Mouse (Mus musculus): ENCODE results near the gene Hdac10. TPM values are rescaled to one million over a fixed set of nuclear protein-coding genes. Genes with fewer than 3 reads are reported as not detected.
A peak's percentile ranks its signal among the peaks of the same experiment; 100 is the strongest.

Gene Hdac10
- 15.5 and 17.8 TPM in 2 replicates for polyA plus RNA-seq (2014; fragmentation: Nextera tagmentation; extraction: Ambion mirVana)

DNA sequence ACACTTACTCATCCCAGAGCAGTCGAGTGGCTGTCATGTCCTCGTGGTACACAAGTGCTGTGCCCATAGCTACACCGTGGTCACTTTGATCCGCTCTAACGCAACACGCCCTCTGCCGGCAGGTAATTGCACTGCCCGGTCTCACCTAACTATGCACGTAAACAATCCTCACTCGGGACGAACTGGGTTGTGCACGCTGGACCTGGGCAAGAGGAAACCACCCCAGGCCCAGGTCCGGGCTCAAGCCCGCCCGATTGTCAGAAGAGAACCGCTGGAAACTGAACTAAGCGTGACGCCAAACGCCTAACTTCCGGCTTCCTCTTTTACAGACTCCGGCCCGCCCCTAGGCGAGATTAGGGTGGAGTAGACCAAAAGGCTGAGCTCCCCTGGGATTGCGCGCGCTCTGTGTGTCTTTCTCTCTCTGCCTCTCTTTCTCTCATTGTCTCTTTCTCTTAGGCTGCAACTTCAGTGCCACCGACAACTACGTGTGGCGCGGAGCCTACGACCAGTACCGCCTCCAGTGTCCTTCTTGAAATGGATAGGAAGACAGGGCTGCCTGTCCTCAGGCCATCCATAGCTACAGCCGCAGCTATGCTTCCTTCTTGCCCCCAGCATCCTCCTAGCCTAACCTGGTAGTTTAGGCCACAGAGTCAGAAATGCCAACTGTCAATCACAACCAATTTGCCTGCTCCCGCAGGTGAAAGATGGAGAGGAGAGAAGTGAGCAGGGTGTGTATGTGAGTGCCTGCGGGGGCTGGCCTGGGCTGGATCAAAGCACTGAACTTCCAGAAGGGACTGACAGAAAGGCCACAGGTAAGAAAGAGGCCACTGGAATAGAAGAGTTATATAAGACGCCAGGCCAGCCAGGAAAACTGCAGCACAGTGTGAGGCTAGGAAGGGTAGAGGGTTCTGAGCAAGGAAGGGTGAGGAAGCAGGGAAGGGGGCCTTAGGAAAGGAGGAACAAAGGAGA is at the start of gene Hdac10:
Gene Hdac10 (minus strand): TSS at position 319 of the 969 bp plus-strand sequence.
- ATAC-seq (ENCODE audit: low read depth) = peak; percentile 90

DNA sequence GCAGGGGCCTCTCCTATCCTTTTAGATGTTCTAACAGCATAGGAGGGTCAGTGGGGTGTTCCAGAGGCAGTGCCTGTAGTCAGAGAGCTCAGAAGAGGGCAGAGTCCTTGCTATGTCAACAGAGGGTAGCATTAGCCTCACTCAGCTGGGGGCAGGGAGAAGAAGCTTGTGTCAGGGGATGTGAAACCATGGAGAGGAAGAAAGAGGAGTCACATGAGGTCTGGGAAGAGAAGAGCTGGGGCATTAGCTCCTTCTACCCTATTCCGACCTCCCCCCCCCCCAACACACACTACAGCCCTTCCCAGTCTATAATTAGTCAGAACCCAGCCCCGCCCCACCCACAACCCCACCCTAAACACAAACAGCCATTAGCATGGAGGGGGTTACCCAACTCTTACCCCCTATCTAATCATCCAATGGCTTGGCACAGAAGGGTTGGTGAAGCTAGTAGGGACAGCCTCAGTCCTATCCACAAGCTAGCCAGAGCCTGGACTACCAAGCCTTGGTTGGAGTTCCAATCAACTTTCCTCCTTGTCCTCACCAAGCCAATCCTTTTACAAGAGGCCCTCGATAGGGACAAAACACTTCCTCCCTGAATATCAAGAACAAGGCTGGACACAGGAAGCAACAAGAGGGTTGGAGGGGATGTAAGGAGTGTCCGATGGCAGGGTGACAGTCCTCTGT is 49.2 kb upstream of the Hdac10 start:
- peak overlapping the region; percentile 94 for H3K27ac ChIP-seq (replicated peaks; ENCODE audit: low read depth, low read length)
- H3K4me3 ChIP-seq (ENCODE audit: low read depth, low read length) = no peak overlapping the region
- ATAC-seq (ENCODE audit: low read depth) (no peak), DNase-seq (ENCODE audit: low spot score) (no peak)
- H3K4me2 ChIP-seq (ENCODE audit: low read depth, low read length) = peak overlapping the region; percentile 62
- H3K9me3 ChIP-seq (ENCODE audit: control insufficient read depth, low read length) = no peaks in the 10 kb centered on the region
- H3K36me3 ChIP-seq (ENCODE audit: control insufficient read depth, insufficient read depth, low read length) = no peaks in the 10 kb centered on the region
- WGBS = 68% methylated on average over 4 of the region's 4 CpGs
- no peaks in the 10 kb centered on the region for H3K27me3 ChIP-seq (replicated peaks; ENCODE audit: control insufficient read depth, insufficient read depth, low read length)
- H3K9ac ChIP-seq (ENCODE audit: low read depth, low read length) = peak overlapping the region; percentile 93; the same call in 1 of the 2 replicates
- peaks cover 70% of the 10 kb centered on the region for H3K4me1 ChIP-seq (ENCODE audit: control insufficient read depth, insufficient read depth, low read length)

More for the DNA sequence above, at the start of gene Hdac10:
- H3K9me3 ChIP-seq (ENCODE audit: control insufficient read depth, low read length) = no peaks in the 10 kb centered on the region
- peaks cover 16% of the 10 kb centered on the region for H3K4me1 ChIP-seq (ENCODE audit: control insufficient read depth, insufficient read depth, low read length)
- peaks cover 17% of the 10 kb centered on the region for H3K36me3 ChIP-seq (ENCODE audit: control insufficient read depth, insufficient read depth, low read length)
- H3K4me2 ChIP-seq (ENCODE audit: low read depth, low read length) = peak within 1 kb of the TSS; percentile 88
- peak within 1 kb of the TSS; percentile 73 for H3K27ac ChIP-seq (replicated peaks; ENCODE audit: low read depth, low read length)
- peak within 1 kb of the TSS; percentile 73 for H3K9ac ChIP-seq (ENCODE audit: low read depth, low read length)
- no peaks in the 10 kb centered on the region for H3K27me3 ChIP-seq (replicated peaks; ENCODE audit: control insufficient read depth, insufficient read depth, low read length)
- 4% methylated on average over 32 of the region's 36 CpGs for WGBS
- peak within 1 kb of the TSS; percentile 59 for H3K4me3 ChIP-seq (ENCODE audit: low read depth, low read length)
- DNase-seq (ENCODE audit: low spot score) = peak; percentile 93

DNA sequence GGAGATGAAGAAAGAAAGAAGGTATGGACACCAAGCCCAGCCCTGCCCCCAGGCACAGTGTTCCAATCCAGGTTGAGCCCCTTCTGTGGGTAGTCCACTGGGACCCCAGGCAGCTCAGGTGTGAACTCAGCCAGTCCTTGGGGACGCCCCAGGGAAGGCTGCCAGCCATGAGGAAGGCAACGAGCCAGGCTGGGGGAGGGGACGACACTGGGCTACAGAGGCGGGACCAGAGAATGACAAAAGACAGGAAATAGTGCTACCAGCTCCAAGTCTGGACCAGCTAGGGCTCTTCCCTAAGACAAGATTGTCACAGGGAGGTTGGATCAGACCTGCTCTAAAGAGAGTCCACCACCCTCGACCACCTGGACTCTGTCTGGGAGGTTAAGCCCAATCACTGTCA is 48.6 kb upstream of the Hdac10 start:
- Histone ChIP-seq H3K27me3 (replicated peaks; ENCODE audit: control insufficient read depth, insufficient read depth, low read length) (no peaks in the 10 kb centered on the region), H3K4me3 (ENCODE audit: low read depth, low read length) (no peak overlapping the region), H3K4me2 (ENCODE audit: low read depth, low read length) (peak overlapping the region; percentile 62), H3K9me3 (ENCODE audit: control insufficient read depth, low read length) (no peaks in the 10 kb centered on the region), H3K9ac (ENCODE audit: low read depth, low read length) (0 out of 2 replicates have a peak overlapping the region, but pooled peaks have one; percentile 32), H3K36me3 (ENCODE audit: control insufficient read depth, insufficient read depth, low read length) (no peaks in the 10 kb centered on the region), H3K27ac (replicated peaks; ENCODE audit: low read depth, low read length) (peak overlapping the region; percentile 30), H3K4me1 (ENCODE audit: control insufficient read depth, insufficient read depth, low read length) (peaks cover 70% of the 10 kb centered on the region)
- DNase-seq (ENCODE audit: low spot score) = no peak
- WGBS = 32% methylated on average over 4 of the region's 5 CpGs
- peak; percentile 4; the same call in 1 of the 2 replicates for ATAC-seq (ENCODE audit: low read depth)

DNA sequence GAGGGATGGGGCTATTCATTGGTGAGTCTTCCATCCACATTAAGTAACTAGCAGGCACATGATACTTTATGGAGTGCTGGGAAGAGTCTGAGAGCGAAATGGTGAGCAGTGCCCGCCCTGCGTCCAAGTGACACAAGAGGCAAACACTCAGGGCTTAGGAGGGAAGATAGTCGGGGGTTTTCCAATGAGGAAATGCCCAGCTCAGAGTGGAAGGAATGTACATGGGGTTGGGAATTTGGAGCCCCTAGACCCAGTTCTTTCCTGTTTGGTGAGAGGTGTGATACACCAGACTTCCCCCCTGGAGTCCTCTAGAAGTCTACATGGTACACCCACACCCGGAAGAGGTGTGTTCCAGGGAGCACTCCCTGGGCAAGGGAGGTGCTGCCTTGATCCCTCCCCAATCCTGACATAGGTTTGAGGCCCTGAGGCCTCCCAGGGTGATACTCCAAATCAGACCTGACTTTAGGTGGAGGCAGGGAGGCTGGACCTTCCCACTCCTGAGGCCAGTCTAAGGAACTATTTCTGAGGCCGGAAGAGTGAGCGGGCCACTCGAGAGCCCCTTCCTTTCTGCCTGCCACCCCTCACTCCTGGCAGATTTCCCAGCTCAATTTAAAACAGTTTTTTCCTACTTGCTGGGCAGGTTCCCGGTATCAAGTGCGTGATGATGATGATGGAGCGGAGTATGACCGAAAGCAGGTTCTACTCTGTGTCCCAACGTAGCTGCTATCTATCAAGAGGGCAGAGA is 47.1 kb upstream of the Hdac10 start:
- peaks cover 72% of the 10 kb centered on the region for H3K4me1 ChIP-seq (ENCODE audit: control insufficient read depth, insufficient read depth, low read length)
- no peak for DNase-seq (ENCODE audit: low spot score)
- H3K36me3 ChIP-seq (ENCODE audit: control insufficient read depth, insufficient read depth, low read length) = no peaks in the 10 kb centered on the region
- no peak overlapping the region for H3K4me3 ChIP-seq (ENCODE audit: low read depth, low read length)
- no peak overlapping the region for H3K4me2 ChIP-seq (ENCODE audit: low read depth, low read length)
- no peaks in the 10 kb centered on the region for H3K27me3 ChIP-seq (replicated peaks; ENCODE audit: control insufficient read depth, insufficient read depth, low read length)
- H3K9ac ChIP-seq (ENCODE audit: low read depth, low read length) = no peak overlapping the region
- no peaks in the 10 kb centered on the region for H3K9me3 ChIP-seq (ENCODE audit: control insufficient read depth, low read length)
- 72% methylated on average over 13 of the region's 13 CpGs for WGBS
- ATAC-seq (ENCODE audit: low read depth) = no peak
- H3K27ac ChIP-seq (replicated peaks; ENCODE audit: low read depth, low read length) = peak overlapping the region; percentile 73; the same call in 1 of the 2 replicates

DNA sequence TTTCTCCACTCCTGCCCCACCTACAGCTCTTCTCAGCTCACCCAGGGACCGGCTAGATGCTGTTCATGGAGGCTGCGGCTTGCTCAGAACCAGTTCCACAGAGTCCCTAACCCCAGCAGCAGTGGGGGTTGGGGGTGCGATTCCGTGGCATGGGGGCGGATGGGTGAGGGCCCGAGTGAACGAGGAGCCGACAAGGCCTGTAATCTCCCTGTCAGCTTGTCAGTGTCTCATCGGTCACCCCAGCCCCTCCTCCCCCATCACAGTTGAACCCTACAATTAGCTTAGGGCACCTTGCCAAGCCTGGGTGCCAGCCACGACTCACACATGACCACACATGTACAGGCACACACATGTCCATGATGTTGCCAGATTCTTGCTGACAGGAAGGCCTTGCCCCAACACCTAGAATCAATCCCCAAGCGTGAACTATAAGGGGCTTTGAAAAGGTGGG is 46.4 kb upstream of the Hdac10 start:
- Histone ChIP-seq H3K36me3 (ENCODE audit: control insufficient read depth, insufficient read depth, low read length) (no peaks in the 10 kb centered on the region), H3K4me3 (ENCODE audit: low read depth, low read length) (no peak overlapping the region), H3K4me1 (ENCODE audit: control insufficient read depth, insufficient read depth, low read length) (peaks cover 78% of the 10 kb centered on the region), H3K9me3 (ENCODE audit: control insufficient read depth, low read length) (no peaks in the 10 kb centered on the region), H3K27ac (replicated peaks; ENCODE audit: low read depth, low read length) (peak overlapping the region; percentile 73; the same call in 1 of the 2 replicates), H3K4me2 (ENCODE audit: low read depth, low read length) (peak overlapping the region; percentile 100; the same call in 1 of the 2 replicates), H3K27me3 (replicated peaks; ENCODE audit: control insufficient read depth, insufficient read depth, low read length) (no peaks in the 10 kb centered on the region), H3K9ac (ENCODE audit: low read depth, low read length) (no peak overlapping the region)
- no peak for DNase-seq (ENCODE audit: low spot score)
- no peak for ATAC-seq (ENCODE audit: low read depth)
- 55% methylated on average over 11 of the region's 11 CpGs for WGBS

DNA sequence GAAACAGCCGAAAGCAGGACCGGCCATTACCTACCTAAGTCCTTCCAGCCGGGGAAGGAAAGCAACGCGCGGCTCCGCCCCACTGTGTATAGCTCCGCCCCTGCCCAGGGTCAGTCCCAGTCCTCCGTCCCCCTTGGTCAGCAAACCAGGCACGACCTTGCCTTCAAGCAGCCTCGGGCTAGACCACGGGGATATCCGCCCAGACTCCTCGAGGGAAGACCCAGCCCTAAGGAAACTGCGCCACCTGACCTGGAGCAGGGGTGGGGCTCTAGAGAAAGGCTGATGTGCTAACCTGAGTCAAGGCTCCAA is 45.4 kb upstream of the Hdac10 start:
- H3K4me1 ChIP-seq (ENCODE audit: control insufficient read depth, insufficient read depth, low read length) = peaks cover 83% of the 10 kb centered on the region
- peak overlapping the region; percentile 58 for H3K4me3 ChIP-seq (ENCODE audit: low read depth, low read length)
- WGBS = 2% methylated on average over 9 of the region's 15 CpGs
- ATAC-seq (ENCODE audit: low read depth) (peak; percentile 3; the same call in 1 of the 2 replicates), DNase-seq (ENCODE audit: low spot score) (no peak)
- no peaks in the 10 kb centered on the region for H3K27me3 ChIP-seq (replicated peaks; ENCODE audit: control insufficient read depth, insufficient read depth, low read length)
- H3K9ac ChIP-seq (ENCODE audit: low read depth, low read length) = peak overlapping the region; percentile 76
- peak overlapping the region; percentile 73 for H3K27ac ChIP-seq (replicated peaks; ENCODE audit: low read depth, low read length)
- H3K4me2 ChIP-seq (ENCODE audit: low read depth, low read length) = peak overlapping the region; percentile 100
- no peaks in the 10 kb centered on the region for H3K9me3 ChIP-seq (ENCODE audit: control insufficient read depth, low read length)
- 0 out of 2 replicates have a peak, but pooled peaks cover 3% of the 10 kb centered on the region for H3K36me3 ChIP-seq (ENCODE audit: control insufficient read depth, insufficient read depth, low read length)

DNA sequence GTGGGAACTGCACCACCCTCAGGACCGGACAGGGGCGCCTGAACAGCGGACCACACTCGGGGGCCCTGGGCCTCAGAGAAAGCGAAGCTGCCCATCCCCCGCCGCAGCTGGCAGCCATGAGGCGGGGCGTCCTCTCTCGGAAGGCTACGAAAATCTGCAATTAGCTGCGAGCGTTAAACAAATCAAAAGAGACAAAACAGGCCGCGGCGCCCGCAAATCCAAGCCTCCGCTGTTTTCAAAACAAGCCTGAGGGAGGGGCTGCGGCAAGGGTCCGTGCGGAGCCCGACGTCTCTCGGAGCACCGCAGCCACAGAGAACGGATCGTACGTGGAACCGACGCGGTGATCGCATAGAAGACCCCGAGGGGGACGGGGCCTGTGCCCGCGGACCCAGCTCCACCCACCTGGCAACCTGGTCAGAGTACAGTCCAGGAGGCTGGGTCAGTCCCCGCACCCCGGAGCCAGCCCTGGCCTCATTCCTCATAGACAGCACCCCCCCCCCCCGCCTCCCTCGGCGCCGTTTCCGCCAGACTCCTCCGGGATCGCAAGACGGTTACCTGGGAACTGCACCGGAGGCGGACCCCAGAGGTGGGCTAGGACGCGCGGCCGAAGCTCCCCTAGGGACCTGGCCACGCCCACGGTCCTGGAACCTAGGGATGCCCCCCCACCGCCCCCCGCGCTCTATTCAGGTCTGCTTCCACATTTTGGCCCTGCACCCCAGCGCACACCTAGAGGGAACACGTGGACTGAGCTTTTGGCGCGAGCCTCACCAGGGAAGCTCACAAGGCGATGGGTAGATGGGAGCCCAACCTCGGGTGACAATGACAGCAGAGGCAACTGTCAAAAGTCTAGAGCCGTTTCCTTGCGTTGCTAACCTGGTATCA is 44.8 kb upstream of the Hdac10 start:
- DNase-seq (ENCODE audit: low spot score) (peak; percentile 78), ATAC-seq (ENCODE audit: low read depth) (peak; percentile 7)
- WGBS = under 1% methylated on average over 40 of the region's 65 CpGs

More for the DNA sequence above, 44.8 kb upstream of the Hdac10 start:
- H3K27me3 ChIP-seq (replicated peaks; ENCODE audit: control insufficient read depth, insufficient read depth, low read length) = no peaks in the 10 kb centered on the region
- peak overlapping the region; percentile 73 for H3K27ac ChIP-seq (replicated peaks; ENCODE audit: low read depth, low read length)
- peaks cover 79% of the 10 kb centered on the region for H3K4me1 ChIP-seq (ENCODE audit: control insufficient read depth, insufficient read depth, low read length)
- H3K9ac ChIP-seq (ENCODE audit: low read depth, low read length) = peak overlapping the region; percentile 76
- H3K36me3 ChIP-seq (ENCODE audit: control insufficient read depth, insufficient read depth, low read length) = peaks cover 8% of the 10 kb centered on the region
- H3K4me3 ChIP-seq (ENCODE audit: low read depth, low read length) = peak overlapping the region; percentile 58
- no peaks in the 10 kb centered on the region for H3K9me3 ChIP-seq (ENCODE audit: control insufficient read depth, low read length)
- H3K4me2 ChIP-seq (ENCODE audit: low read depth, low read length) = peak overlapping the region; percentile 100

Data from embryonic facial prominence, embryonic 14.5 days (tissue).